Mouse (Mus musculus): Measurements from ENCODE around the gene Rab3il1. TPM values are rescaled to one million over a fixed set of nuclear protein-coding genes. Genes with fewer than 3 reads are reported as not detected.

Gene Rab3il1
- polyA plus RNA-seq, 1 experiment: 66.0 TPM

DNA sequence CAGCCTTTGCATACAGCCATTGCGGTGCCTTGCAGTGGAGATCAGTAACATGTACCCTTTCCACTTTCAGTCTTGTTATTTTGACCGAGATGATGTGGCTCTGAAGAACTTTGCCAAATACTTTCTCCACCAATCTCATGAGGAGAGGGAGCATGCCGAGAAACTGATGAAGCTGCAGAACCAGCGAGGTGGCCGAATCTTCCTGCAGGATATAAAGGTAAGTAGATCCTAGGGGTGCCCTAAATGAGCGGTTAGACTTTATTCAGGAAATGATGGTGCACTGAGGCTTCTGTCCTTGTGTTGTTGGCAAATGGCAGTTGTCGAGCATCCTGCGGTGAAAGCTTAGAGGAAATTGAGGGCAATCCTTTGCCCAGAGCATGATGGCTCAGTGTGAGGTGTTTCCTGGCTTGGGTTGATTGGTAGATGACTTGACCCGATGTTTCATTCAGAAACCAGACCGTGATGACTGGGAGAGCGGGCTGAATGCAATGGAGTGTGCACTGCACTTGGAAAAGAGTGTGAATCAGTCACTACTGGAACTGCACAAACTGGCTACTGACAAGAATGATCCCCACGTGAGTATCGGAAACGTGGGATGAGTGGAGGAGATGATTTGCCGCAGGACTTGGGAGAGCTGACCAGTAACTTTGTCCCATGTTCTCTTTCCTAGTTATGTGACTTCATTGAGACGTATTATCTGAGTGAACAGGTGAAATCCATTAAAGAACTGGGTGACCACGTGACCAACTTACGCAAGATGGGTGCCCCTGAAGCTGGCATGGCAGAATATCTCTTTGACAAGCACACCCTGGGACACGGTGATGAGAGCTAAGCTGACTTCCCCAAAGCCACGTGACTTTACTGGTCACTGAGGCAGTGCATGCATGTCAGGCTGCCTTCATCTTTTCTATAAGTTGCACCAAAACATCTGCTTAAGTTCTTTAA is 17.1 kb upstream of the Rab3il1 start:
- 62% methylated on average over 20 of the region's 20 CpGs for WGBS
- Histone ChIP-seq H3K4me3 (ENCODE audit: insufficient read depth, low read depth, low read length) (peak overlapping the region; percentile 50), H3K27ac (ENCODE audit: insufficient read depth, low read depth, low read length) (no peak overlapping the region), H3K36me3 (ENCODE audit: control insufficient read depth, insufficient read depth, low read length) (peaks cover 13% of the 10 kb centered on the region), H3K4me1 (ENCODE audit: control insufficient read depth, insufficient read depth, low read length) (peaks cover 8% of the 10 kb centered on the region; the same call in 1 of the 2 replicates), H3K27me3 (replicated peaks; ENCODE audit: control insufficient read depth, insufficient read depth, low read length) (no peaks in the 10 kb centered on the region)
- no peak for DNase-seq
- TF ChIP-seq CTCF (conservative IDR thresholded peaks at IDR 0.05; ENCODE audit: insufficient read depth, insufficient read length, low read depth, low read length): no peak
- TF ChIP-seq POLR2A (IDR thresholded peaks at IDR 0.05; ENCODE audit: low read depth, low read length): no peak

GRCm38 (mm10) chr19:9985190-9985899 is 16.1 kb upstream of the Rab3il1 start:
- Histone ChIP-seq H3K4me1 (ENCODE audit: control insufficient read depth, insufficient read depth, low read length) (peaks cover 7% of the 10 kb centered on the region; the same call in 1 of the 2 replicates), H3K27ac (ENCODE audit: insufficient read depth, low read depth, low read length) (no peak overlapping the region), H3K27me3 (replicated peaks; ENCODE audit: control insufficient read depth, insufficient read depth, low read length) (no peaks in the 10 kb centered on the region), H3K36me3 (ENCODE audit: control insufficient read depth, insufficient read depth, low read length) (peaks cover 13% of the 10 kb centered on the region), H3K4me3 (ENCODE audit: insufficient read depth, low read depth, low read length) (no peak overlapping the region)
- WGBS: 75% methylated on average over 6 of the region's 6 CpGs
- TF ChIP-seq POLR2A (IDR thresholded peaks at IDR 0.05; ENCODE audit: low read depth, low read length): peak; percentile 25
- no peak for TF ChIP-seq CTCF (conservative IDR thresholded peaks at IDR 0.05; ENCODE audit: insufficient read depth, insufficient read length, low read depth, low read length)
- DNase-seq: no peak

GRCm38 (mm10) chr19:9985900-9986421 is 15.5 kb upstream of the Rab3il1 start:
- 60% methylated on average over 2 of the region's 2 CpGs for WGBS
- Histone ChIP-seq H3K27me3 (replicated peaks; ENCODE audit: control insufficient read depth, insufficient read depth, low read length) (no peaks in the 10 kb centered on the region), H3K4me1 (ENCODE audit: control insufficient read depth, insufficient read depth, low read length) (peaks cover 7% of the 10 kb centered on the region; the same call in 1 of the 2 replicates), H3K36me3 (ENCODE audit: control insufficient read depth, insufficient read depth, low read length) (peaks cover 13% of the 10 kb centered on the region), H3K4me3 (ENCODE audit: insufficient read depth, low read depth, low read length) (no peak overlapping the region), H3K27ac (ENCODE audit: insufficient read depth, low read depth, low read length) (no peak overlapping the region)
- peak; percentile 49 for DNase-seq
- TF ChIP-seq CTCF (conservative IDR thresholded peaks at IDR 0.05; ENCODE audit: insufficient read depth, insufficient read length, low read depth, low read length): no peak
- no peak for TF ChIP-seq POLR2A (IDR thresholded peaks at IDR 0.05; ENCODE audit: low read depth, low read length)

DNA sequence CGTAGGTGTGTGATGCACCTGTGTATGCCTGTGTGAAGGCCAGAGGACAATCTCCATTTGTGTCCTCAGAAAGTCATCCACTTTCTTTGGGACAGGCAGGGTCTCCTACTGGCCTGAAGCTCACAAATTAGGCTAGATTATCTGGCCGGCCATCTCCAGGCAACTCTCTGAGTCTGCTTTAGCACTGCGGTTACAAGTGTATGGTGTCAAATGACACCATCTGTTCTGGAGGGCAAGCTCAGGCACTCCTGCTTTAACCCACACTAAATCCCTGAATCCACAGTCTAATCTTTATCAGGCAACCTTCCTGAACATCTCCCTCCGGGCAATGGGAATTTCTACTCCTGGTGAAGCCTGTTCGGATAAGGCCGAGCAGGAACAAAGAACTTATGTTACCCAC is 14.3 kb upstream of the Rab3il1 start:
- TF ChIP-seq POLR2A (IDR thresholded peaks at IDR 0.05; ENCODE audit: low read depth, low read length) (no peak), CTCF (conservative IDR thresholded peaks at IDR 0.05; ENCODE audit: insufficient read depth, insufficient read length, low read depth, low read length) (no peak)
- no peaks in the 10 kb centered on the region for H3K27me3 ChIP-seq (replicated peaks; ENCODE audit: control insufficient read depth, insufficient read depth, low read length)
- H3K36me3 ChIP-seq (ENCODE audit: control insufficient read depth, insufficient read depth, low read length): peaks cover 13% of the 10 kb centered on the region
- no peak overlapping the region for H3K27ac ChIP-seq (ENCODE audit: insufficient read depth, low read depth, low read length)
- H3K4me3 ChIP-seq (ENCODE audit: insufficient read depth, low read depth, low read length): no peak overlapping the region
- 64% methylated on average over 6 of the region's 6 CpGs for WGBS
- peaks cover 4% of the 10 kb centered on the region; the same call in 1 of the 2 replicates for H3K4me1 ChIP-seq (ENCODE audit: control insufficient read depth, insufficient read depth, low read length)
- no peak for DNase-seq

GRCm38 (mm10) chr19:9987593-9987992 is 13.9 kb upstream of the Rab3il1 start:
- no peak for TF ChIP-seq CTCF (conservative IDR thresholded peaks at IDR 0.05; ENCODE audit: insufficient read depth, insufficient read length, low read depth, low read length)
- TF ChIP-seq POLR2A (IDR thresholded peaks at IDR 0.05; ENCODE audit: low read depth, low read length): no peak
- DNase-seq: no peak
- H3K27me3 ChIP-seq (replicated peaks; ENCODE audit: control insufficient read depth, insufficient read depth, low read length): no peaks in the 10 kb centered on the region
- H3K4me3 ChIP-seq (ENCODE audit: insufficient read depth, low read depth, low read length): no peak overlapping the region
- H3K4me1 ChIP-seq (ENCODE audit: control insufficient read depth, insufficient read depth, low read length): peaks cover 4% of the 10 kb centered on the region; the same call in 1 of the 2 replicates
- H3K27ac ChIP-seq (ENCODE audit: insufficient read depth, low read depth, low read length): no peak overlapping the region
- peaks cover 13% of the 10 kb centered on the region for H3K36me3 ChIP-seq (ENCODE audit: control insufficient read depth, insufficient read depth, low read length)

GRCm38 (mm10) chr19:9989171-9989883 is 12.1 kb upstream of the Rab3il1 start:
- no peaks in the 10 kb centered on the region for H3K27me3 ChIP-seq (replicated peaks; ENCODE audit: control insufficient read depth, insufficient read depth, low read length)
- no peak for TF ChIP-seq POLR2A (IDR thresholded peaks at IDR 0.05; ENCODE audit: low read depth, low read length)
- peak; percentile 84 for TF ChIP-seq CTCF (conservative IDR thresholded peaks at IDR 0.05; ENCODE audit: insufficient read depth, insufficient read length, low read depth, low read length)
- H3K36me3 ChIP-seq (ENCODE audit: control insufficient read depth, insufficient read depth, low read length): peaks cover 10% of the 10 kb centered on the region
- H3K27ac ChIP-seq (ENCODE audit: insufficient read depth, low read depth, low read length): no peak overlapping the region
- H3K4me1 ChIP-seq (ENCODE audit: control insufficient read depth, insufficient read depth, low read length): peaks cover 7% of the 10 kb centered on the region
- H3K4me3 ChIP-seq (ENCODE audit: insufficient read depth, low read depth, low read length): no peak overlapping the region
- peak; percentile 39 for DNase-seq
- 57% methylated on average over 17 of the region's 17 CpGs for WGBS
